Mouse (Mus musculus) kidney, adult 2 months (tissue): ENCODE results near the gene Qser1. TPM values are rescaled to one million over a fixed set of nuclear protein-coding genes. Genes with fewer than 3 reads are reported as not detected.
A peak's percentile ranks its signal among the peaks of the same experiment; 100 is the strongest.

Experiments
- DNase-seq: peaks from one replicate; pipeline ENCODE4 v3.0.0; 2021
- H3K27ac ChIP-seq: fragments of 200-500 bp; 2 replicates; pipeline ENCODE4 v1.5.1; 2012; ENCODE audit warnings: low read depth, low read length, control low read depth, inconsistent platforms; ENCODE audit not compliant: insufficient read depth
- H3K27me3 ChIP-seq: fragments of 200-500 bp; replicated peaks from 2 replicates; pipeline ENCODE4 v1.6.1; 2012; ENCODE audit warnings: mild to moderate bottlenecking, moderate library complexity, low read length, inconsistent platforms; ENCODE audit not compliant: control insufficient read depth, insufficient read depth
- H3K36me3 ChIP-seq: fragments of 200-500 bp; 2 replicates; pipeline ENCODE4 v1.6.1; 2012; ENCODE audit warnings: mild to moderate bottlenecking, moderate library complexity, low read length, inconsistent platforms; ENCODE audit not compliant: control insufficient read depth, insufficient read depth
- H3K4me1 ChIP-seq: fragments of 200-500 bp; 2 replicates; pipeline ENCODE4 v1.6.1; 2011; ENCODE audit warnings: low read length; ENCODE audit not compliant: control insufficient read depth, insufficient read depth
- H3K4me3 ChIP-seq: fragments of 200-500 bp; 2 replicates; pipeline ENCODE4 v1.5.1; 2011; ENCODE audit warnings: mild to moderate bottlenecking, low read depth, low read length, control low read depth; ENCODE audit not compliant: insufficient read depth
- CTCF ChIP-seq: fragments of 200-500 bp; conservative IDR thresholded peaks from 2 replicates; pipeline ENCODE4 v1.5.1; 2011; ENCODE audit warnings: low read depth, mild to moderate bottlenecking, control low read depth, low read length, moderate library complexity, mixed read lengths; ENCODE audit not compliant: insufficient read depth, insufficient read length
- POLR2A ChIP-seq: fragments of 200-500 bp; IDR thresholded peaks from one replicate; pipeline ENCODE4 v1.6.1; 2011; ENCODE audit warnings: low read depth, low read length, control low read depth
- WGBS: fragments of 180-500 bp; shearing (Covaris S2); methylation state at CpG from one replicate; pipeline ENCODE4 v1.1.7; 2018; 5-methylcytosine and 5-hydroxymethylcytosine counted together
- polyA plus RNA-seq: library from polyadenylated mRNA; depleted of rRNA; stranded (reverse); fragments of >200 nt; gene quantifications from 2 replicates; pipeline ENCODE4 v1.2.3, GENCODE M21; 2012

Gene Qser1
- polyA plus RNA-seq, 1 experiment = 5.0 TPM

GRCm38 (mm10) chr2:104852546-104852945, 36.0 kb upstream of the Qser1 start:
- Histone ChIP-seq H3K4me3 (no peak overlapping the region), H3K4me1 (0 out of 2 replicates have a peak, but pooled peaks cover 3% of the 10 kb centered on the region), H3K27ac (no peak overlapping the region), H3K27me3 (no peaks in the 10 kb centered on the region), H3K36me3 (no peaks in the 10 kb centered on the region)
- DNase-seq = no peak
- WGBS = 88% methylated on average over 7 of the region's 7 CpGs
- TF ChIP-seq CTCF (no peak), POLR2A (no peak)

- TF ChIP-seq POLR2A = no peak
- no peak for TF ChIP-seq CTCF
- Histone ChIP-seq H3K27me3 (no peaks in the 10 kb centered on the region), H3K27ac (no peak overlapping the region), H3K4me1 (0 out of 2 replicates have a peak, but pooled peaks cover 3% of the 10 kb centered on the region), H3K4me3 (no peak overlapping the region), H3K36me3 (no peaks in the 10 kb centered on the region)
- WGBS = 65% methylated on average over 5 of the region's 5 CpGs
- no peak for DNase-seq
Measured at GRCm38 (mm10) chr2:104851686-104852085, 35.1 kb upstream of the Qser1 start.

GRCm38 (mm10) chr2:104849991-104850359, 33.4 kb upstream of the Qser1 start:
- Histone ChIP-seq H3K36me3 (no peaks in the 10 kb centered on the region), H3K27ac (no peak overlapping the region), H3K4me3 (peak overlapping the region; percentile 74), H3K4me1 (0 out of 2 replicates have a peak, but pooled peaks cover 3% of the 10 kb centered on the region), H3K27me3 (no peaks in the 10 kb centered on the region)
- TF ChIP-seq POLR2A = no peak
- TF ChIP-seq CTCF = no peak
- 48% methylated on average over 3 of the region's 3 CpGs for WGBS
- DNase-seq = no peak

- peak within 1 kb of the TSS; percentile 74 for H3K4me3 ChIP-seq
- H3K27me3 ChIP-seq = no peaks in the 10 kb centered on the region
- no peaks in the 10 kb centered on the region for H3K36me3 ChIP-seq
- under 1% methylated on average over 62 of the region's 62 CpGs for WGBS
- H3K4me1 ChIP-seq = 0 out of 2 replicates have a peak, but pooled peaks cover 3% of the 10 kb centered on the region
- DNase-seq = peak; percentile 88
- TF ChIP-seq POLR2A = no peak
- peak; percentile 39 for TF ChIP-seq CTCF
- H3K27ac ChIP-seq = peak within 1 kb of the TSS; percentile 22
Measured at GRCm38 (mm10) chr2:104849276-104849990, 32.9 kb upstream of the Qser1 start, which contains the start of gene Prrg4. Prrg4 (minus strand) TSS chr2:104849876.

GRCm38 (mm10) chr2:104848235-104849161, 31.9 kb upstream of the Qser1 start:
- DNase-seq = peak; percentile 18
- H3K27me3 ChIP-seq = no peaks in the 10 kb centered on the region
- 0 out of 2 replicates have a peak, but pooled peaks cover 3% of the 10 kb centered on the region for H3K4me1 ChIP-seq
- H3K27ac ChIP-seq = no peak overlapping the region
- no peak for TF ChIP-seq POLR2A
- no peak for TF ChIP-seq CTCF
- no peaks in the 10 kb centered on the region for H3K36me3 ChIP-seq
- H3K4me3 ChIP-seq = peak overlapping the region; percentile 74; the same call in 1 of the 2 replicates
- WGBS = 56% methylated on average over 16 of the region's 16 CpGs

GRCm38 (mm10) chr2:104847645-104848044, 31.1 kb upstream of the Qser1 start:
- TF ChIP-seq CTCF (peak; percentile 34; the same call in 1 of the 2 replicates), POLR2A (no peak)
- DNase-seq = peak; percentile 45
- Histone ChIP-seq H3K27me3 (no peaks in the 10 kb centered on the region), H3K27ac (no peak overlapping the region), H3K4me3 (no peak overlapping the region), H3K4me1 (0 out of 2 replicates have a peak, but pooled peaks cover 3% of the 10 kb centered on the region), H3K36me3 (no peaks in the 10 kb centered on the region)
- 58% methylated on average over 2 of the region's 2 CpGs for WGBS
